Mouse (Mus musculus): ENCODE data around the gene Serpina3f.
"Not testable (repeated sequence)": the region's sequence is repeated elsewhere in the genome, so short reads cannot be mapped to it uniquely, and the experiment has no call there.

Gene Serpina3f

DNA sequence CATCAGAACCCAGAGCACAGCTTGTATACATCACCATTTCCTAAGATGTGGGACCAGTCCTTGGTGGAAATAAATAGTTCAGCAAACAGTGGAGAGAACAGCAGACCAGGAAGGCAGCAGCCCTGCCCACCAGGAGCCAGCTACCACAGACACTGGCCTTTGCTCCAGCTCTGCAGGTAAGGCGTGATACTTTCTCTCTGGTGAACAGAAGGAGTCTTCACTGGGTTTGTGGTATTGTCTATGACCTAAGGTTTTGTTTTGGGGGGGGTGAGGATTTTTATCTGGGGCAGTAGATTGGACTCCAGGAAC lies at the start of gene Serpina3f:
Gene Serpina3f (plus strand): TSS at position 100 of the 309 bp plus-strand sequence.
- DNase-seq (ENCODE audit: low spot score): no peak

GRCm38 (mm10) chr12:104174747-104175146 lies 39.6 kb upstream of the Serpina3f start:
- DNase-seq (ENCODE audit: low spot score): no peak

DNA sequence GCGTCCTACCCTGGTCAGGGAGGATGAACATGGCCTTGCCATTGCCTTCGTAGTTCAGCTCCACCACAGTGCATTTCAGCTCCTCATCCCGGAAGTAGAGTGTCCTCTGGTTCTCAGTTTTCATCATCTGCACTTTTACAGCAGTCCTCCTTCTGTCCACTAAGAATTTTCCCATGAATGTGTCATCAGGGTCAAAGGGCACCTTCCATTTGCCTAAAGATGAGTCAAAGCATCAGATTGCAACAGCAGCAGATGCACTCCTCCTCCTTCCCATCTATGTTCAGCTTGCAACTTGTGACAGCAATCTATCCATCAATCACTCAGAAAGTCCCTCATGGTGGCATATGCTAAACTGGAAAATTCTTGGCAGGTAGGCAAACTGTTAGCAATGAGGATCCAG lies 38.7 kb upstream of the Serpina3f start:
- DNase-seq (ENCODE audit: low spot score): no peak

DNA sequence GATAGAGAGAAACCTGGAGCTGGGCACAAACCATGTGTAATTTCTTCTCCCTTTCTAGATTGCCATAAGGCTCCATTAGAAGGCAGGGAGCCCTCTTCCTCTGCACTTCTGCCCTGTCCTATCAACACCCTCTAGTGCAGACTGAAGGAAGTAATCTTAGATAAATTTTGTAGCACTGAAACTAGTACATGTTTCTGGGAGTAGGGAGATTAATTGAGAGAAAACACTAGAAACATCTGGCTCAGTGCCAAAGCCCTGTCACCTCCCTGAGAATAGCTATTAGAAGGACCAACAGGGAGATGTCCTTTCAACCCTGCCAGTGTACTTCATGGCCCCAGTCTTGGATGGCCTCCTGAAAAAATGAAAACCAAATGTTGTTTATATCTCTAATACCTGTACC lies 35.8 kb upstream of the Serpina3f start:
- peak; percentile 38 for DNase-seq (ENCODE audit: low spot score)

DNA sequence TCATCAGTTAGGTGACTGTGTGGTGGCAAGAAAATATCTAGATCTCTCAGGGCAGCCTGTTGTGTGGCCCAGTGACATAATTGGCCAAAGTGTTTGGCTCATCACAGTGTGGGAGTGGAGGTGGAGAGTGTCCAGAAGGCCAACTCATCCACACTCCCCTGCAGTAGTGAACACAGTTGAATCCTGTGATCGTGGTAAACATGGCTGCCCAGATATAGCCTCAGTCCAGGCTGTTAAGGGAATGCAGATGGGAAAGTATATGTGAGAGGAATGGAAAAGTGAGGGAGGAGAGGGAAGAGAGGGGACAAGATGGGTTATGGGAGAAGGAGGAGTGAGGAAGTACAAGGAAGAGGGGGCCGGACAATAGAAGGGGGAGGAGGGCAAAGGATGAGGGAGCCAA lies 35.4 kb upstream of the Serpina3f start:
- DNase-seq (ENCODE audit: low spot score): peak; percentile 22

- DNase-seq (ENCODE audit: low spot score): no peak
Measured at GRCm38 (mm10) chr12:104185046-104185445, 29.3 kb upstream of the Serpina3f start.

- no peak for DNase-seq (ENCODE audit: low spot score)
Measured at GRCm38 (mm10) chr12:104186041-104186581, 28.2 kb upstream of the Serpina3f start.

GRCm38 (mm10) chr12:104189246-104189645 lies 25.1 kb upstream of the Serpina3f start:
- no peak for DNase-seq (ENCODE audit: low spot score)

DNA sequence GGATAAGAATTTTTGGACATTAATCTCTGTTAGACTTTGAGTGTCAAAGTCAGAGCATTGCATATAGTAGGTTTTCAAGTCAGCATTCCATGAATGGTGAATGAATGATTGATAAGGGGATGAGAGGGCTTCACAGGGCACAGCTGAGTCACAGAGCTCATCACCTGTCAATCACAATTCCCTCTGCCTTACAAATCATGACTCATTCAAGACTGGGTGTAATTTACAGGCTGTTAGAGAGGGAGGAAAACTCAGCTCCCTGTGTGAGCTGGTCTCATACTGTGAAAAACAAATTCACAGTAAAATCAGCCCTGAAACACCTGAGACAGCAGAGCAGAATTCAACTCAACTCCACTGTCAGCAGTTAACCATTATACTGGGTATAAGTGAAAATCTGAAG lies 23.5 kb upstream of the Serpina3f start:
- no peak for DNase-seq (ENCODE audit: low spot score)

GRCm38 (mm10) chr12:104209149-104209548 lies 5.2 kb upstream of the Serpina3f start:
- no peak for DNase-seq (ENCODE audit: low spot score)

DNA sequence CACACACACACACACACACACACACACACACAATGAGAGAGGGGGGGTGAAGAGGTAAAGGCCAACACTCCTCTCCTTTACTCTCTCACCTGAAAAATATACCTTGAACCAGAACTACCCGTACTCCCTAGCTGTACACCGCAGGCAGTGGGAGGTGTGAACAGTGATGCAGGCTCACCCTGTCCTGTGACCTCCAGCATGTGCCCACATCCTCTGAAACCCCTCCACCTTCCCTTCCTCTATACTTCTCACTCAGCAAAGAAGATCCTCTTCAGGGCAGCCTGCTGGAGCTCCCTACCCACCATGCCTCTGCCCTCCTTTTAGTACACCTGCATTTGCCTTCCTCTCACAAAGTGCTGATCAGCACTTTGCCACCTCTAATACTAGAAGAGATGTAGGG lies 4.5 kb upstream of the Serpina3f start:
- no peak for DNase-seq (ENCODE audit: low spot score)

DNA sequence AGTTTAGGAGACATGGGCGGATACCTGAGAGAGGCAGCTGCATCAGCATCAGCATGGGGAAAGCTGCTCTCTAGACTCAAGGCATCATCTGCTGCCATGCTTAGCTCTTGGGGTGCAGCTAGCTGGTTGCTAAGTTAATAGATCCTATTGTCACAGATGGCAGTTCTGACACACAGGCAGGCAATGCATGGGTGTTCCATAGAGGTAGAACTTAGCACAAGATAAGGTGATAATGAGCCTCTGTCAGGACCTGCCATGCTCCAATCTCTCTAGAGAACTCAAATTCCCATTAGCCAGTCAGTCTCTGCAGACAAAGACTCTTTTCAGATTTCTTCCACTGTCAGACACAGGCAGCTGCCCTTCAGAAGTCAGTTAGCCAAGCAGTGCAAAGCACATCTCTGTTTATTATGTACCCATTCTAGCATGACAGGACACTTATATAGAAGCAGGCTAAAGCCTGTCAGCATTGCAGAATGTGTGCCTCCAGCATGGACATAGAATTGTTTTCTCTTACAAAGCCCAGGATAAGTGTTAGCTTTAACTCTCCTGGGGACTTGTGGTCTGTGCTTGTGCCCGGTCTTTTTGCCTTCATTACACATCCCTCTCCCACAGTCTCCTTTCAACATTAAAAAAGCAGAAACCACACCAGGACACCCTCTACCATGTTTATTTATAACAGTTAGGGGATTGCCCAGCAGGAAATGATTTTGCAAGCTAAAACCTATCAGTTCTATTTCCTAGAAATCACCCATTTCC lies 477 bp upstream of the Serpina3f start:
- DNase-seq (ENCODE audit: low spot score): no peak

DNA sequence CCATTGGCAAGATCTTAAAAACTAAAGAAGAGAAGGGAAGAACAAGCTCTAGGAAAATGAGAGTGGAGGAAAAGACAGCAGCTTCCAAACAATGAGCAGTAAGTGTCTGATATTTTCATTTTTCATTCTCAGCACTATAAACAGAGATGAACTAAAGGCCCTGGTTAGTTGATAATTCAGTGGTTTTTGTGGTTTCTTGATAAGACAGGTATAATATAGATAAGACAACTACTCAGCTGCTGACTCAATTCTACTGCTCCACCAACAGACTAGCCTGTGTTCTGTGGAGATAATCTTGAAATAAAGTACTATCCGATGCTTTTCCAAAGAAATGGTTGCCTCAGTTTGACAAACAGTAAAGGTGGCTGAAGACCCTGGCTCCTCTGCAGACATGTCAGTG lies 905 bp downstream of the Serpina3f start:
- DNase-seq (ENCODE audit: low spot score): no peak

GRCm38 (mm10) chr12:104221616-104222015 lies 7.3 kb downstream of the Serpina3f start:
- no peak for DNase-seq (ENCODE audit: low spot score)

- no peak for DNase-seq (ENCODE audit: low spot score)
Measured at GRCm38 (mm10) chr12:104223690-104224089, 9.3 kb downstream of the Serpina3f start.

GRCm38 (mm10) chr12:104224598-104225300 lies 10.4 kb downstream of the Serpina3f start:
- no peak for DNase-seq (ENCODE audit: low spot score)

DNA sequence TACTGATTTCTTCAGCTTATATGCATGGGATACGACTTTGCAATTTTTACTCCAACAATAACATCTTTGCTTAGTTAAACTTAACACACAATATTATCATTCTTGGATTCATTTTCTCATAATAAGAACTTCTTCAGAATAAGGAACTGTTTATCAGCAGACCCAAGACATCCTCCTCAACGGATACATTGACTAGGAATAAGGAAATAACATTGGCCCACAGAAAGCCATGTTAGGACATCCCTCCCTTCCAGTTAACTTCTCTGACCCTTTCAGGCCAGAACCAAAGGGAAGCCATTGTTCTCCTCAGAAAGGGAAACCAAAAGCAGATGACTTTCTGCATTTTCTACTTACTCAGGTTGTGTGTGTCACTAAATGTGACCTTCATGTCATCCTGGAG lies 16.4 kb downstream of the Serpina3f start:
- no peak for DNase-seq (ENCODE audit: low spot score)

GRCm38 (mm10) chr12:104235915-104236314 lies 21.6 kb downstream of the Serpina3f start, which contains the start of gene Serpina3g:
Gene Serpina3g, plus strand, starts transcription at chr12:104236245.
- no peak for DNase-seq (ENCODE audit: low spot score)

GRCm38 (mm10) chr12:104238048-104238447 lies 23.7 kb downstream of the Serpina3f start:
- DNase-seq (ENCODE audit: low spot score): not testable (repeated sequence)

DNA sequence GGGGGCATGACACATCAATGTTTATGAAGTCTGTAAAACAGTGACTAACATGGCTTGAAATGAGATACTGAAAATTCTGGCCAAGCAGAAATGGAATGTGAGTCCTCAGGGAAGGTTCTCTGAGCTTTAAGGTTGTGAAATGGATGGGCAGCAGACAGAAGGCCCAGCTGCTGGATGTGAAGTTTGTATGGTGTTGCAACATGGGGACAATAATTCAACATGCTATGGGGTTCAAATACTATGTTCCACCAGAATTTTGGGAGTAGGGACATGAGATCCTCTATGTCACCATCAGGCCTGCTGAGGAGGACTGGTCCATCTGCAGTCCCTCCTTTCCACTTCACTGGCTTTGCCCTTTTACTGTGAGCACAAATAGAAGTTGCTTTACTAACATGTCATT lies 29.0 kb downstream of the Serpina3f start:
- no peak for DNase-seq (ENCODE audit: low spot score)

DNA sequence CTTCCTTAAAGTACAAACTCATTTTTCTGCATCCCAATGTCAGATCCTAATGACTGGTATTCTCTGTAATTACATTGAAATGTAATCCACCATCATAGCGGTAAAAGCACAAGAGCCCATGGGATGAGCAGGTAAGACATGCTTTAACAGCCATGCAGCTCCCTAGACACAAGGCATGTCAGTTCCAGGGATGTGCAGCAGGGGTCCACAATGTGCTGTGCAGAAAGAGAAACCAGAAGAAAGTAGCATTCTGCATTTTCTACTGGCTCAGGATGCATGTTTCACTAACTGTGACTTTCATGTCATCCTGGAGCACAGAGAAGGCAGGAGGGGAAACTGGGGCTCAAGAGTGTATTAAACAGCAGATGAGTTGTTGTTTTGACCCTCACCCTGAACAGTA lies 30.7 kb downstream of the Serpina3f start:
- no peak for DNase-seq (ENCODE audit: low spot score)

DNA sequence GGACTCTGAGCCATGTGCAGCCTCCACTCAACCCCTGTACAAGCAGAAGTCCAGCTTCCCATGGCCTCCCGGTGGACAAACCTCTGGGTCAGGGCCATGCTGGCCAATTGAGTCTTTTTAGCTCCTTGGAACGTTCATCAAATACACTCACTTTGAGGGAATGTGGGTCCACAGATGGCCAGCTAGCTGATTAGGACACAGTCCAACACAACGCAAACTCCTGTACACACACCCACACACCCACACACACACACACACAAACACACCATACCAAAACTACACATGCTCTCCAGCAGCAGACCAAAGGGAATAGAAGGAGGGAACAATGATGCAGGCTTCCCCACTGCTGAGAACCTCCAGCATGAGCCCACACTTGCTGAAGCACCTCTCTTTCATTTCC lies 31.3 kb downstream of the Serpina3f start:
- no peak for DNase-seq (ENCODE audit: low spot score)

GRCm38 (mm10) chr12:104247553-104248002 lies 33.2 kb downstream of the Serpina3f start:
- DNase-seq (ENCODE audit: low spot score): no peak

Data from testis, postnatal 14 days (tissue).